In genomic region chr5:64029622-64030145, GRCm38 (mm10) we compare ENCODE assay signal across 14 mouse cellular contexts.
DNase-seq lines count a peak whose midpoint lies in the region; ATAC-seq and TF ChIP-seq lines count a peak whose summit lies in the region.
"Had no signal": no experiment of that assay in that cellular context is flagged by ENCODE, and none has a peak within 500 bp of the region (broad histone marks: within the 10 kb centered on the region; RNA-seq: fewer than 3 reads in every experiment).

No protein-coding gene starts in this region.

- H3K4me1 ChIP-seq in lung, adult 2 months (ENCODE audit: control insufficient read depth, insufficient read depth, low read length): peaks cover 4% of the 10 kb centered on the region; the same call in 1 of the 2 replicates
- no peaks in the 10 kb centered on the region for H3K4me1 ChIP-seq in midbrain, embryonic 14.5 days (ENCODE audit: control insufficient read depth, insufficient read depth, low read length)
- H3K4me1 ChIP-seq: limb, embryonic 12.5 days; midbrain, embryonic 13.5 days; stomach, embryonic 15.5 days had no signal

- intact Hi-C loops in left cerebral cortex, postnatal 10 days (cut with DNase I): no loop called here

- TF ChIP-seq CTCF in lung, adult 2 months (IDR thresholded peaks at IDR 0.05; ENCODE audit: insufficient read depth, low read length): no peak

- peak; percentile 24 to 43 for DNase-seq in lung, adult 18-20 months
- DNase-seq in lung, adult 2 months: no peak
- peak; percentile 74 for DNase-seq in T-cell, adult 2 months (ENCODE audit: low spot score)
- DNase-seq in induced T-regulatory cell, adult 2 months (ENCODE audit: low read depth): peak; percentile 75
- DNase-seq in left cerebral cortex, postnatal 10 days (ENCODE audit: extremely low spot score in 1 of 2, low spot score in 2 of 2): no peak
- DNase-seq in c-Kit-positive CD71-positive TER-119-positive erythroid progenitor cells, embryonic 14.5 days (ENCODE audit: low spot score): no peak
- no peak for DNase-seq in midbrain, embryonic 14.5 days
- DNase-seq: adrenal gland, postnatal 36 days; gastrocnemius, postnatal 25 days had no signal

- H3K4me3 ChIP-seq in lung, adult 2 months (replicated peaks; ENCODE audit: extremely low read depth, low read depth, low read length): no peak overlapping the region
- no peak overlapping the region for H3K4me3 ChIP-seq in midbrain, embryonic 14.5 days (replicated peaks; ENCODE audit: low read depth, low read length)
- H3K4me3 ChIP-seq: limb, embryonic 12.5 days; midbrain, embryonic 13.5 days; stomach, embryonic 15.5 days had no signal

- H3K27ac ChIP-seq in midbrain, embryonic 14.5 days (replicated peaks; ENCODE audit: low read depth, low read length): no peak overlapping the region
- H3K27ac ChIP-seq: hindbrain, postnatal 0 days; limb, embryonic 12.5 days; midbrain, embryonic 13.5 days; stomach, embryonic 15.5 days had no signal

- no peak overlapping the region for H3K4me2 ChIP-seq in midbrain, embryonic 14.5 days (ENCODE audit: low read length)
- H3K4me2 ChIP-seq: limb, embryonic 12.5 days; midbrain, embryonic 13.5 days; stomach, embryonic 15.5 days had no signal

- no peaks in the 10 kb centered on the region for H3K27me3 ChIP-seq in midbrain, embryonic 14.5 days (ENCODE audit: control insufficient read depth, insufficient read depth, low read length)
- H3K27me3 ChIP-seq: limb, embryonic 12.5 days; midbrain, embryonic 13.5 days; stomach, embryonic 15.5 days had no signal

- TF ChIP-seq POLR2A in lung, adult 2 months (IDR thresholded peaks at IDR 0.05; ENCODE audit: borderline replicate concordance, extremely low read depth, low read depth, low read length): no peak

- H3K9ac ChIP-seq in midbrain, embryonic 14.5 days (replicated peaks; ENCODE audit: low read length): no peak overlapping the region
- H3K9ac ChIP-seq: limb, embryonic 12.5 days; midbrain, embryonic 13.5 days; stomach, embryonic 15.5 days had no signal

- no peaks in the 10 kb centered on the region for H3K9me3 ChIP-seq in midbrain, embryonic 14.5 days (ENCODE audit: control insufficient read depth, low read length)
- H3K9me3 ChIP-seq: limb, embryonic 12.5 days; midbrain, embryonic 13.5 days; stomach, embryonic 15.5 days had no signal

- WGBS in lung, adult 2 months: 22% methylated on average over 7 of the region's 7 CpGs
- 93% methylated on average over 7 of the region's 7 CpGs for WGBS in midbrain, embryonic 14.5 days

- peak; percentile 85 for ATAC-seq in monocyte, adult 5-6 weeks (replicated peaks; ENCODE audit: insufficient number of reproducible peaks, low FRiP score, low TSS enrichment, poor library complexity, severe bottlenecking)
- ATAC-seq in midbrain, embryonic 14.5 days (ENCODE audit: low FRiP score, low TSS enrichment): no peak
- ATAC-seq: hindbrain, postnatal 0 days; midbrain, embryonic 13.5 days had no signal

- H3K36me3 ChIP-seq in midbrain, embryonic 14.5 days (ENCODE audit: control insufficient read depth, insufficient read depth, low read length): no peaks in the 10 kb centered on the region
- H3K36me3 ChIP-seq: limb, embryonic 12.5 days; midbrain, embryonic 13.5 days; stomach, embryonic 15.5 days had no signal

Comparison
In these comparisons a context has a peak if more than half of its experiments do, and no peak if none do; other contexts are left out.
1. DNase-seq: peak in lung, adult 18-20 months (2 of 2), T-cell, adult 2 months (single experiment) and induced T-regulatory cell, adult 2 months (single experiment); none in lung, adult 2 months (single experiment), left cerebral cortex, postnatal 10 days (0 of 2), c-Kit-positive CD71-positive TER-119-positive erythroid progenitor cells, embryonic 14.5 days (single experiment) and midbrain, embryonic 14.5 days (single experiment).